Mouse (Mus musculus) adrenal gland, postnatal 36 days (tissue): Measurements from ENCODE around the gene Rasa3. TPM values are rescaled to one million over a fixed set of nuclear protein-coding genes. Genes with fewer than 3 reads are reported as not detected.

ENCODE experiments used
- DNase-seq, 2 experiments: peaks; one replicate each; pipeline ENCODE4 v3.0.0; 2021; ENCODE audit warnings: mixed read lengths in 1 of 2
- total RNA-seq, 2 experiments: library from RNA; stranded (reverse); gene quantifications; 2 replicates each; pipeline ENCODE4 v1.2.3; 2021

Gene Rasa3
- total RNA-seq, 2 experiments from 2014 or later, result 34.5 to 64.0 TPM

DNA sequence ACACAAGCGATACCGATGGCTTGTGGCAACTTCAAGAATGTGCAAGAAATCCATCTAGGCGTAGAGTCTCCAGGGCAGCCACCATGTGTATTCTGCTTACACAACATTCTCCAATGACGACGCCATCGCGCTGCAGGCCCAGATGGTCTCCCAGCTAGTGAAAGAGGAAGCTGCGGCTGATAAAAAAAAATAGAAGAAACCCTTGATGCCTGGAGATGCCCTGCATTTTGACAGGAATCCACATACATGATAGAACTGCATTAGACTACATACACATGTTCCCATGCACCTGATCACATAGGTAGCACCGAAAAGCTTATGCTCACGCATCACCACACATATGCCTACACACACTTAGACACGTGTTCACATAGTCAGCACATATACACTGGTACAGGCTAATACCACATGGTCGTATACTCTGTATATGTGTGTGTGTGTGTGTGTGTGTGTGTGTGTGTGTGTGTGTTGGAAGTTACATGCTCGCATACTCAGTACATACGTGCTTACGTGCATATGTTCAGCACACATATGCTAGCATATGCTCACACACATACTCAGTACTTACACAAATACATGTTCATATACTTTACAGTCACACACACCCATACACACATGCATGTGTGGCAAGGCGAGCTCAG lies 8.4 kb upstream of the Rasa3 start:
- no peak for DNase-seq

DNA sequence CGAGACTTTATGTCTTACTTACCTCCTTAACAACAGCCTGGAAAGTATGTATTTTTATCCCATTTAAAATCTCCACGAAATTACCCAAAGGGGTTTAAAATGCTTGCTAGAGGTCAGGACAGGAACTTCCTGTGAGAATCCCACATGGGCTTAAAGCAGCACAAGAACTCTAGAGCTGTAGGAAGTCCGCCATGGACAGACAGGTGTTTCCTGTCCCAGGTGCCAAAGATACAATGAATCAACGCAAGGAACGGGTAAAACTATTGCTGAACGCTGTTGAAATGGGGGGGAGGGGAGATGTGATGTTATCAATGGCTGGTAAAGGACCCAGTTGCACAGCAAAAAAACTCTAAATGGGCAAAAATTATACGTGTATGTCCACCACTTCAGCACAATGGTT lies 6.7 kb upstream of the Rasa3 start:
- no peak for DNase-seq

DNA sequence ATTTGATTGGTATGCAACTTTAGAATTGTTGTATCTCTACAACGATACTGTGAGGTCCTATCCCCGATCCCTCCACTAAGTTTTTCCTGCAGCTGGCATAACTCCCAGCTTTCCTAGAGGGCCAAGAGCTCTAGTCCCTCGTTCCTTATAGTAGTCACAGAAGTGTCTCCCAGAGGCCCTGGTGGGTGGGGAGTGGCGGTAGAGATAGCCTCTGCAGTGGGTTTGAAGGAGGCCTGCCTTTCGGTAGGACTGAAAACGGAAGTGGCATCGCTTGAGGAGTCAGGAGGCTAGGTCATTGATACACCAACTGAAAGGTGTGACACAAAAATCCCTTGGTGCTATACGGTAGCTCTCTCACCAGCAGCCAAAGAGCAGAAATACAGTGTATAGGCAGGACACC lies 779 bp upstream of the Rasa3 start:
- DNase-seq, result no peak

DNA sequence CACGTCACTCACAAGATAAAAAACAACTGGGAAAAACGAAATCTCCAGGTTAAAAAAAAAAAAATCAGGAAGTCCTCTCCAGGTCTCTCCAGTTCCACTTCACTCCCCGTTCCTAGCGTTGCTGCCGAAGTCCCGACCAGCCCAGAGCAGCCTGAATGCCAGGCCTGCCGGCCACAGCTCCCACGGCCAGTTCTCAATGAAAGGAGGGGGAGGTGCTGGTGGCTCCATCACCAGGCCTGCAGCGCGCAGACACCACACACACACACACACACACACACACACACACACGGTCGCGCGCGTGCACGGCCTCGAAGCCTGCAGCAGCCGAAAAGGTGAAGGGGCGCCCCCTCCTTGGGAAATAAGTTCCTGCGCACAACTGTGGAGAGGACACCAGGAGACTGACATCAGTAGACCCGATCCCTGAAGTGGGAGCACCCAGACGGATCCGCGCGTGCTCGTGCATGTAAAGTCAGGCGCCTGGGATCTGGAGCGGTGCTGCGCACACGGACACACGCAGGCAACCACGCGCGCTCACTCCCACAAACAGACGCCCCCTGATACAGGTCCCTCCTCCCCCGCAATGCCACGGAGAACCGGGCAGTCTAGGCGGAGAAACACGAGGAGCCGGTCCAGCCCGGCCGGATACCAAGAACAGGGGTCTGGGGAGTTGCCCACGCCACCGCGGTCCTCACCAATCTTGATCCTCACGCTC lies 546 bp downstream of the Rasa3 start:
- peak; percentile 64 to 75 for DNase-seq

- DNase-seq, result peak; percentile 61 to 68
These were observed 1.1 kb downstream of the Rasa3 start for GRCm38 (mm10) chr8:13676302-13676700.

DNA sequence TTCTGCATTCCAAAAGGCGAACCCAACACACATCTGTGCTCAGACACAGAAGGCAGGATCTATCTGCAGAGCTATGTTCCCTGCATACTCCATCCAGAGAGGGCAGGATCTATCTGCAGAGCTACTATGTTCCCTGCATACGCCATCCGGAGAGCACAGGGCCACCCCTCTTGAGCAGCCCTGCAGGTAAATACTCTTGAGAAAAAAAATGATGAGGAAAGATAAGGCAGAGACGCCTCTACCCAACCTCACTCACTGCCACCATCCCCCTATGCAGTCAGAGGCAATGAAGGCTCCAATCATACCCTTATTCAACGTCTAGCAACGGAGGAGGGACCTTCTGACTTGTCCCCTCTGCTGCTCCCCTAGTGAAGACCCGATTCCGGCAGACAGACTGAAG lies 1.9 kb downstream of the Rasa3 start:
- no peak for DNase-seq

- no peak for DNase-seq
These were observed 2.3 kb downstream of the Rasa3 start for GRCm38 (mm10) chr8:13675121-13675520.

GRCm38 (mm10) chr8:13674294-13675010 lies 3.0 kb downstream of the Rasa3 start:
- DNase-seq, result no peak

- peak in 1 of 2 experiments; percentile 55 for DNase-seq
These were observed 4.2 kb downstream of the Rasa3 start for GRCm38 (mm10) chr8:13673215-13673614.

GRCm38 (mm10) chr8:13671246-13672003 lies 6.0 kb downstream of the Rasa3 start:
- no peak for DNase-seq

DNA sequence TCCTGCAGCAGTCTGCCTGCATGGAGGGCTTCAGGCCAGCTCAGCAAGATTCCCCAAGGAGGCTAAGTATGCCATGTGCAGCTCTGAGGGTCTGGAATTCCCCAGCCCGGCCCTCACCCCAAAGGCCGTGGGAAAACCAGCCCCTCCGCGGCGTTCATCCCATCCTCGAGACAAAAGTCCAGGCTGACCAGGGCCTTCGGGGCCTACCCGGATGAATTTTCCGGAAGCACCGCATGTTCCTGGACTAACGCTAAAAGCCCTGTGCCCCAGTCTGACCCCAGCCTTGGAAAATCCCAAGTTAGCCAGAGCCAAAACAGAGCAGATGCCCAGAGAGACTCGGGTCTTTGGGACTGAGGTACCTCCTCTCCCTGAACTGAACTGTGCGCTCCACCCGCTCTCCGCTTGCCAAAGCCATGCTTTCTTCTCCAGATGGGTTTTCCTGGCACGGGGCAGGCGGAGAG lies 7.4 kb downstream of the Rasa3 start:
- peak in 1 of 2 experiments; percentile 38 for DNase-seq

- DNase-seq, result no peak
These were observed 9.0 kb downstream of the Rasa3 start for GRCm38 (mm10) chr8:13668367-13668766.

DNA sequence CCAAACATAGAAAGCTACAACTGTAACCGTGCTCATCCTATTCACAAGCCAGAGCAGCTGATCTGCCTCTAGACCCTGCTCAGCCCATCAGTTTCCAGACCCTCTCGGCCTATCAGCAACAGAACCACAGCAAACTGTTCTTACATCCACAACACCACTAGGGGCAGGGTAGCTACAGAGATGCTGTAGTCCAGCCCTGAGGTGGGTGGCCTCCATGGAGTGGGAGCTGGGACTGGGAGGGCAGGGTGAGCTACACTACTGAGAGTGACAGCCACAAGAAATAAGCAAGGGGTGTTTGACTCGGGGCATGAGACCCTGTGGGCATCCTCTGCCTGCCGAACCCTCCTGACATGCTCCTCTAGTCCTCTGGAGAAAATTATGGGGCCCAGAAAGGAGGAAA lies 9.5 kb downstream of the Rasa3 start:
- no peak for DNase-seq

DNA sequence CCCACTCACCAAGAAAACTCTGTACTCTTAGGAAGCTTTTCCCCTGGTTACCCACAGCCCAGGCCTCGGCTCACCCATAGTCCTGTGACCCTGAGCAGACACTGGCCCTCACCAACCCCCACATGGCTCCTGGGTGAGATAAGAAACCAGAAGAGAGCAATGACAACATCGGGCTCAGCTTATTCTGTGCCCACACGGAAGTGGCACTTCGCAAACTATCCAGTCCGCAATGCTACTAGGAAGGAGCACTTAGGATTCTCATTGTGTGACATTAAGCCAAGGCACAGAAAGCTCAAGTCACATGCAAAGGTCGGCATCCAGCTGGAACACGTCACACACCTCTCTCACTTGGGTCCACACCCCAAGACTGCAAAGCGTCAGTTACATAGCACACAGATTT lies 11.5 kb downstream of the Rasa3 start:
- peak; percentile 69 to 77 for DNase-seq

DNA sequence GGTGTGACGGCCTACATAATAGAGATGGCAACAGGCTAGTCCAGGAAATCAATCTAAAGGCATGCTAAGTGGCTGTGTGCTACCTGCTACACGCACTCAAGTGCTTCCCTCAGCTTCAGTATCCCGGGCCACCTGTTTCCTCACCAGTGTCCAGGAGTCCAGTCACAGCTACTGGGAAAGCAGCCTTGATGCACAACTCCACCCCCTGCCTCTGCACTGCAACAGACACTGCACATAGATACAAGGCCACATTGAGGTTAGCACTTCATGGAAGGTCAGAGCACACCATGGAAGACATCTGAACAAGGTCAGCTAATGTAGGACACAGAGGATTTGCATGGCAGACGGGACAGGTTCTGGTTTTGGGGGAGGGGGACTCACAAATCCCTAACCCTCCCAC lies 11.9 kb downstream of the Rasa3 start:
- peak; percentile 69 to 76 for DNase-seq

GRCm38 (mm10) chr8:13664711-13665210 lies 12.6 kb downstream of the Rasa3 start:
- DNase-seq, result no peak

DNA sequence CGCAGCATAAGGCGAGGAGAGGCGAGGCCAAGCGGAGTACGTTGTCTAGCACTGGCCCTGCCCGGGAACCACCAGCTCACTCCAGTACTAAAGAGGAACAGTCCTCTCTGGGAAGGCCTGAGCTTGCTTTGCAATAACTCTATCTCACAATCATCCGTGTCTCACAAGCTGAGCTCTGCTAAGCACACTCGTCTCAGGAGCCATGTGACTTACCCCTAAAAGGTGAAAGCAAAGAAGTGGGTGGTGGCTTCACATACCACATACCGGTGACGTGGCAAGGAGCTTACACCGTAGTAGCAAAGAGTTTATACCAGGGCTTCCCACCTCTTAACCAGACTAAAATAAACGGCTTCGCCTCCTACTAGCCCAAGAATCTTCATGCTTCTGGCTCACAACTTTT lies 17.1 kb downstream of the Rasa3 start:
- no peak for DNase-seq

GRCm38 (mm10) chr8:13657479-13657878 lies 19.9 kb downstream of the Rasa3 start:
- no peak for DNase-seq

DNA sequence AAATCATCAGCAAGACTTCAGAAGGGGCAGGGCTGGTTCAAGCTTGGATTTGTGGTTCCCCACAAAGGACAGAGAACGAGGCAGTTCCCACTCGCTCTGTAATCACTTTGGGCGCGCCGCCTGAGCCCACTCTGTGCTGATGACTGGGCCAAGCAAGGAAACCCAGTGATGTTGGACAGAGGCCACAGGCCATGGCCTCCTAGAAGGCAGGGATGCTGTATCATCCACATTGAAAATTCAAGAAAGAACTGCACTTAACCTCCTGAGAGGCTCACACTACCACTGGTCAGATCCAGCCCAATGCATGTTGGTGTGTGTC lies 22.4 kb downstream of the Rasa3 start:
- DNase-seq, result no peak

GRCm38 (mm10) chr8:13654350-13655032 lies 22.9 kb downstream of the Rasa3 start:
- DNase-seq, result no peak

- DNase-seq, result peak in 1 of 2 experiments; percentile 46
These were observed 26.7 kb downstream of the Rasa3 start for GRCm38 (mm10) chr8:13650541-13651191.
